Mouse (Mus musculus) liver, adult 2 months (tissue): Measurements from ENCODE around the gene Ubac2. TPM values are rescaled to one million over a fixed set of nuclear protein-coding genes. Genes with fewer than 3 reads are reported as not detected.

Source experiments
- DNase-seq: peaks from one replicate; pipeline ENCODE4 v3.0.0-alpha.2; 2011; ENCODE audit warnings: low read depth, low spot score; ENCODE audit errors: extremely low read depth
- H3K27ac ChIP-seq: fragments of 200-500 bp; replicated peaks from 2 replicates; pipeline ENCODE4 v1.5.1; 2012; ENCODE audit warnings: low read depth, mild to moderate bottlenecking, control low read depth, inconsistent platforms, low read length; ENCODE audit not compliant: insufficient read depth
- H3K27me3 ChIP-seq: fragments of 200-500 bp; 2 replicates; pipeline ENCODE4 v1.6.1; 2012; ENCODE audit warnings: mild to moderate bottlenecking, moderate library complexity, low read length, inconsistent platforms; ENCODE audit not compliant: control insufficient read depth, insufficient read depth
- H3K36me3 ChIP-seq: fragments of 200-500 bp; 2 replicates; pipeline ENCODE4 v1.6.1; 2012; ENCODE audit warnings: low read length, inconsistent platforms; ENCODE audit not compliant: control insufficient read depth, insufficient read depth
- H3K4me1 ChIP-seq: fragments of 200-500 bp; 2 replicates; pipeline ENCODE4 v1.6.1; 2011; ENCODE audit warnings: low read length; ENCODE audit not compliant: control insufficient read depth, insufficient read depth
- H3K4me3 ChIP-seq: fragments of 200-500 bp; 2 replicates; pipeline ENCODE4 v1.5.1; 2011; ENCODE audit warnings: low read depth, mild to moderate bottlenecking, control low read depth, low read length, moderate library complexity; ENCODE audit not compliant: insufficient read depth
- H3K79me2 ChIP-seq: fragments of 200-500 bp; 2 replicates; pipeline ENCODE4 v1.6.1; 2012; ENCODE audit warnings: inconsistent platforms, mild to moderate bottlenecking, low read length, moderate library complexity; ENCODE audit not compliant: control insufficient read depth, insufficient read depth
- H3K9ac ChIP-seq: fragments of 200-500 bp; 2 replicates; pipeline ENCODE4 v1.6.1; 2012; ENCODE audit warnings: low read depth, mild to moderate bottlenecking, control low read depth, inconsistent platforms, low read length
- CTCF ChIP-seq: fragments of 200-500 bp; IDR thresholded peaks from 2 replicates; pipeline ENCODE4 v1.5.1; 2011; ENCODE audit warnings: low read depth, low read length, control low read depth
- POLR2A ChIP-seq: fragments of 200-500 bp; IDR thresholded peaks from 2 replicates; pipeline ENCODE4 v1.6.1; 2011; ENCODE audit warnings: low read length, control low read depth; ENCODE audit not compliant: insufficient read depth; ENCODE audit errors: extremely low read depth
- WGBS: fragments of 180-500 bp; shearing (Covaris S2); methylation state at CpG from one replicate; pipeline ENCODE4 v1.1.7; 2018; 5-methylcytosine and 5-hydroxymethylcytosine counted together
- polyA plus RNA-seq: library from polyadenylated mRNA; depleted of rRNA; stranded (reverse); fragments of >200 nt; gene quantifications from 2 replicates; pipeline ENCODE4 v1.2.3, GENCODE M21; 2012
- total RNA-seq: library from RNA; depleted of rRNA; stranded (reverse); fragments of >200 nt; gene quantifications from 2 replicates; pipeline ENCODE4 v1.2.3, GENCODE M21; 2014

Ubac2 gene
- total and polyA plus RNA-seq, 2 experiments, result 20.3 to 49.4 TPM

GRCm38 (mm10) chr14:121933906-121934596, 55.6 kb downstream of the Ubac2 start:
- WGBS, result 83% methylated on average over 7 of the region's 7 CpGs
- Histone ChIP-seq H3K27ac (no peak overlapping the region), H3K4me1 (peaks cover 4% of the 10 kb centered on the region), H3K4me3 (no peak overlapping the region), H3K9ac (no peak overlapping the region), H3K36me3 (no peaks in the 10 kb centered on the region), H3K79me2 (peaks cover 3% of the 10 kb centered on the region; the same call in 1 of the 2 replicates), H3K27me3 (no peaks in the 10 kb centered on the region)
- no peak for DNase-seq
- TF ChIP-seq POLR2A (no peak), CTCF (no peak)

GRCm38 (mm10) chr14:121934597-121934946, 56.2 kb downstream of the Ubac2 start:
- no peak for TF ChIP-seq CTCF
- TF ChIP-seq POLR2A, result no peak
- 71% methylated on average over 5 of the region's 5 CpGs for WGBS
- Histone ChIP-seq H3K27ac (no peak overlapping the region), H3K4me3 (no peak overlapping the region), H3K36me3 (no peaks in the 10 kb centered on the region), H3K9ac (no peak overlapping the region), H3K27me3 (no peaks in the 10 kb centered on the region), H3K4me1 (peaks cover 4% of the 10 kb centered on the region), H3K79me2 (peaks cover 3% of the 10 kb centered on the region; the same call in 1 of the 2 replicates)
- DNase-seq, result peak; percentile 21

- no peaks in the 10 kb centered on the region for H3K27me3 ChIP-seq
- H3K9ac ChIP-seq, result no peak overlapping the region
- peaks cover 4% of the 10 kb centered on the region for H3K4me1 ChIP-seq
- no peak overlapping the region for H3K4me3 ChIP-seq
- TF ChIP-seq POLR2A (no peak), CTCF (no peak)
- H3K79me2 ChIP-seq, result peaks cover 3% of the 10 kb centered on the region; the same call in 1 of the 2 replicates
- peak; percentile 31 for DNase-seq
- WGBS, result 75% methylated on average over 4 of the region's 4 CpGs
- no peak overlapping the region for H3K27ac ChIP-seq
- no peaks in the 10 kb centered on the region for H3K36me3 ChIP-seq
Observed at GRCm38 (mm10) chr14:121936356-121936755, 57.9 kb downstream of the Ubac2 start.

GRCm38 (mm10) chr14:121936856-121937255, 58.4 kb downstream of the Ubac2 start:
- TF ChIP-seq CTCF (no peak), POLR2A (no peak)
- Histone ChIP-seq H3K36me3 (no peaks in the 10 kb centered on the region), H3K27ac (no peak overlapping the region), H3K4me1 (peaks cover 4% of the 10 kb centered on the region), H3K27me3 (no peaks in the 10 kb centered on the region), H3K79me2 (no peaks in the 10 kb centered on the region; the same call in 1 of the 2 replicates), H3K9ac (no peak overlapping the region), H3K4me3 (no peak overlapping the region)
- WGBS, result 53% methylated on average over 8 of the region's 8 CpGs
- peak; percentile 81 for DNase-seq

GRCm38 (mm10) chr14:121937601-121938255, 59.3 kb downstream of the Ubac2 start:
- TF ChIP-seq CTCF, result no peak
- Histone ChIP-seq H3K27ac (no peak overlapping the region), H3K4me1 (peaks cover 4% of the 10 kb centered on the region), H3K4me3 (no peak overlapping the region), H3K9ac (no peak overlapping the region), H3K36me3 (no peaks in the 10 kb centered on the region), H3K27me3 (no peaks in the 10 kb centered on the region), H3K79me2 (no peaks in the 10 kb centered on the region; the same call in 1 of the 2 replicates)
- no peak for DNase-seq
- 81% methylated on average over 11 of the region's 11 CpGs for WGBS
